Mouse (Mus musculus) forebrain, embryonic 15.5 days (tissue): ENCODE results near the gene Zmiz2. TPM values are rescaled to one million over a fixed set of nuclear protein-coding genes. Genes with fewer than 3 reads are reported as not detected.
A peak's percentile ranks its signal among the peaks of the same experiment; 100 is the strongest.
"Not testable (repeated sequence)": the region's sequence is repeated elsewhere in the genome, so short reads cannot be mapped to it uniquely, and the experiment has no call there.

Source experiments
- ATAC-seq: fragments of 200-750 bp; cut with Nextera tagmentation; replicated peaks from 2 replicates; pipeline ENCODE4 v1.8.0; 2017; ENCODE audit warnings: mild to moderate bottlenecking, moderate TSS enrichment, moderate library complexity
- H3K27ac ChIP-seq: fragments of 300-500 bp; sonication (generic); replicated peaks from 2 replicates; pipeline ENCODE4 v1.5.1; 2015; ENCODE audit warnings: mild to moderate bottlenecking, inconsistent platforms
- H3K27me3 ChIP-seq: fragments of 300-500 bp; sonication (generic); 2 replicates; pipeline ENCODE4 v1.6.1; 2015; ENCODE audit warnings: inconsistent platforms
- H3K36me3 ChIP-seq: fragments of 300-500 bp; sonication (generic); 2 replicates; pipeline ENCODE4 v1.6.1; 2015; ENCODE audit warnings: mild to moderate bottlenecking, inconsistent platforms
- H3K4me1 ChIP-seq: fragments of 300-500 bp; sonication (generic); 2 replicates; pipeline ENCODE4 v1.6.1; 2015; ENCODE audit warnings: inconsistent platforms
- H3K4me2 ChIP-seq: fragments of 300-500 bp; sonication (generic); replicated peaks from 2 replicates; pipeline ENCODE4 v1.6.1; 2015; ENCODE audit warnings: mild to moderate bottlenecking, inconsistent platforms
- H3K4me3 ChIP-seq: fragments of 300-500 bp; sonication (generic); 2 replicates; pipeline ENCODE4 v1.5.1; 2015; ENCODE audit warnings: mild to moderate bottlenecking, inconsistent platforms
- H3K9ac ChIP-seq: fragments of 300-500 bp; sonication (generic); replicated peaks from 2 replicates; pipeline ENCODE4 v1.6.1; 2015; ENCODE audit warnings: mild to moderate bottlenecking, inconsistent platforms
- H3K9me3 ChIP-seq: fragments of 300-500 bp; sonication (generic); 2 replicates; pipeline ENCODE4 v1.6.1; 2016; ENCODE audit warnings: inconsistent platforms
- WGBS: fragments of 180-500 bp; shearing (Covaris S2); methylation state at CpG from one replicate; pipeline ENCODE4 v1.1.7; 2015; ENCODE audit warnings: mixed read lengths; 5-methylcytosine and 5-hydroxymethylcytosine counted together
- microRNA-seq: library from miRNA; unstranded; fragments of <30 nt; microRNA quantifications from one replicate; pipeline ENCODE4, GENCODE M21; 2016
- polyA plus RNA-seq: library from polyadenylated mRNA; unstranded; fragments of >200 nt; fragmentation: Nextera tagmentation; extraction: Ambion mirVana; gene quantifications from 2 replicates; pipeline ENCODE4 v1.2.1, GENCODE M21; 2015

Gene Zmiz2
- polyA plus RNA-seq, 1 experiment from 2014 or later: 38.7 TPM

GRCm38 (mm10) chr11:6442566-6442965 is 53.7 kb downstream of the Zmiz2 start:
- H3K4me1 ChIP-seq: peaks cover 17% of the 10 kb centered on the region
- H3K4me2 ChIP-seq: no peak overlapping the region
- H3K4me3 ChIP-seq: no peak overlapping the region
- H3K27ac ChIP-seq: no peak overlapping the region
- no peaks in the 10 kb centered on the region for H3K27me3 ChIP-seq
- WGBS: 97% methylated on average over 4 of the region's 4 CpGs
- peaks cover 10% of the 10 kb centered on the region for H3K36me3 ChIP-seq
- H3K9me3 ChIP-seq: no peaks in the 10 kb centered on the region
- ATAC-seq: no peak
- no peak overlapping the region for H3K9ac ChIP-seq

- no peak for ATAC-seq
- H3K9ac ChIP-seq: peak overlapping the region; percentile 93
- H3K36me3 ChIP-seq: peaks cover 5% of the 10 kb centered on the region; the same call in 1 of the 2 replicates
- peaks cover 17% of the 10 kb centered on the region for H3K4me1 ChIP-seq
- H3K4me2 ChIP-seq: peak overlapping the region; percentile 62
- H3K27ac ChIP-seq: no peak overlapping the region
- 45% methylated on average over 4 of the region's 4 CpGs for WGBS
- no peaks in the 10 kb centered on the region for H3K27me3 ChIP-seq
- peak overlapping the region; percentile 97 for H3K4me3 ChIP-seq
- H3K9me3 ChIP-seq: no peaks in the 10 kb centered on the region
These were observed 54.2 kb downstream of the Zmiz2 start for GRCm38 (mm10) chr11:6443102-6443501.

GRCm38 (mm10) chr11:6443727-6444076 is 54.8 kb downstream of the Zmiz2 start:
- Histone ChIP-seq H3K4me1 (peaks cover 17% of the 10 kb centered on the region), H3K4me2 (peak overlapping the region; percentile 62), H3K27ac (peak overlapping the region; percentile 96), H3K9me3 (no peaks in the 10 kb centered on the region), H3K9ac (peak overlapping the region; percentile 93), H3K36me3 (peaks cover 4% of the 10 kb centered on the region; the same call in 1 of the 2 replicates), H3K27me3 (no peaks in the 10 kb centered on the region), H3K4me3 (peak overlapping the region; percentile 97)
- WGBS: under 1% methylated on average over 10 of the region's 10 CpGs
- ATAC-seq: no peak

- Histone ChIP-seq H3K27me3 (no peaks in the 10 kb centered on the region), H3K27ac (peak within 1 kb of the TSS; percentile 96), H3K4me2 (peak within 1 kb of the TSS; percentile 62), H3K9ac (peak within 1 kb of the TSS; percentile 93), H3K4me1 (peaks cover 17% of the 10 kb centered on the region), H3K36me3 (peaks cover 2% of the 10 kb centered on the region; the same call in 1 of the 2 replicates), H3K4me3 (peak within 1 kb of the TSS; percentile 97), H3K9me3 (no peaks in the 10 kb centered on the region)
- WGBS: under 1% methylated on average over 80 of the region's 80 CpGs
- peak; percentile 100 for ATAC-seq
These were observed 55.4 kb downstream of the Zmiz2 start, which contains the start of gene H2afv for GRCm38 (mm10) chr11:6444077-6444853. Gene H2afv, minus strand, starts transcription at chr11:6444443.

- no peak overlapping the region for H3K4me2 ChIP-seq
- H3K9me3 ChIP-seq: no peaks in the 10 kb centered on the region
- no peak overlapping the region for H3K4me3 ChIP-seq
- H3K27me3 ChIP-seq: no peaks in the 10 kb centered on the region
- WGBS: 82% methylated on average over 4 of the region's 4 CpGs
- peaks cover under 1% of the 10 kb centered on the region; the same call in 1 of the 2 replicates for H3K36me3 ChIP-seq
- no peak overlapping the region for H3K9ac ChIP-seq
- no peak for ATAC-seq
- H3K27ac ChIP-seq: no peak overlapping the region
- peaks cover 17% of the 10 kb centered on the region for H3K4me1 ChIP-seq
These were observed 56.6 kb downstream of the Zmiz2 start for GRCm38 (mm10) chr11:6445441-6445840.

GRCm38 (mm10) chr11:6445951-6446350 is 57.1 kb downstream of the Zmiz2 start:
- Histone ChIP-seq H3K9ac (no peak overlapping the region), H3K9me3 (no peaks in the 10 kb centered on the region), H3K4me1 (peaks cover 17% of the 10 kb centered on the region), H3K36me3 (no peaks in the 10 kb centered on the region; the same call in 1 of the 2 replicates), H3K4me2 (no peak overlapping the region), H3K4me3 (no peak overlapping the region), H3K27ac (no peak overlapping the region), H3K27me3 (no peaks in the 10 kb centered on the region)
- ATAC-seq: no peak
- WGBS: 91% methylated on average over 7 of the region's 7 CpGs

- 87% methylated on average over 4 of the region's 4 CpGs for WGBS
- Histone ChIP-seq H3K9ac (no peak overlapping the region), H3K27ac (no peak overlapping the region), H3K4me2 (no peak overlapping the region), H3K9me3 (no peaks in the 10 kb centered on the region), H3K4me3 (no peak overlapping the region), H3K36me3 (no peaks in the 10 kb centered on the region), H3K4me1 (peaks cover 14% of the 10 kb centered on the region), H3K27me3 (no peaks in the 10 kb centered on the region)
- no peak for ATAC-seq
These were observed 58.6 kb downstream of the Zmiz2 start for GRCm38 (mm10) chr11:6447493-6447892.

GRCm38 (mm10) chr11:6448155-6448554 is 59.3 kb downstream of the Zmiz2 start:
- H3K27ac ChIP-seq, ATAC-seq, H3K4me2 ChIP-seq, H3K27me3 ChIP-seq, H3K36me3 ChIP-seq, H3K9ac ChIP-seq, H3K9me3 ChIP-seq, H3K4me3 ChIP-seq, H3K4me1 ChIP-seq: not testable (repeated sequence)
- WGBS: 95% methylated on average over 5 of the region's 5 CpGs

Small RNA genes lying within 50 kb of the gene (microRNA-seq; reads per million reads assigned to microRNA genes)
- 3.5 reads per million, percentile 10 among the genes with 10 or more reads in this experiment for gene Mir7651

Other genes with a start within 250 kb of the Zmiz2 start
- 0.52 and 0.82 TPM in 2 replicates for gene A730071L15Rik, start 189.0 kb upstream of the Zmiz2 start, polyA plus RNA-seq
- gene Nudcd3, start 188.7 kb upstream of the Zmiz2 start, polyA plus RNA-seq: 73.3 and 74.4 TPM in 2 replicates
- 0.04 TPM in 1 of 2 replicates, not detected in the other for gene Npc1l1, start 158.9 kb upstream of the Zmiz2 start, polyA plus RNA-seq
- 82.5 and 83.6 TPM in 2 replicates for gene Ddx56, start 121.3 kb upstream of the Zmiz2 start, polyA plus RNA-seq
- 154 and 168 TPM in 2 replicates for gene Tmed4, start 114.2 kb upstream of the Zmiz2 start, polyA plus RNA-seq
- 88.0 and 88.7 TPM in 2 replicates for gene Ogdh, start 97.4 kb upstream of the Zmiz2 start, polyA plus RNA-seq
- 3,682 and 3,685 TPM in 2 replicates for gene Ppia, start 26.4 kb downstream of the Zmiz2 start, polyA plus RNA-seq
- gene H2afv, start 55.4 kb downstream of the Zmiz2 start, polyA plus RNA-seq: 576 and 626 TPM in 2 replicates
- 13.5 and 14.8 TPM in 2 replicates for gene Purb, start 86.8 kb downstream of the Zmiz2 start, polyA plus RNA-seq
- 0.34 and 0.41 TPM in 2 replicates for gene Myo1g, start 131.9 kb downstream of the Zmiz2 start, polyA plus RNA-seq
- gene Ccm2, start 157.8 kb downstream of the Zmiz2 start, polyA plus RNA-seq: 104 and 107 TPM in 2 replicates
- 66.9 and 67.4 TPM in 2 replicates for gene Nacad, start 217.0 kb downstream of the Zmiz2 start, polyA plus RNA-seq
- gene Tbrg4, start 237.0 kb downstream of the Zmiz2 start, polyA plus RNA-seq: 27.5 and 31.5 TPM in 2 replicates
- gene Wap, start 249.6 kb downstream of the Zmiz2 start, polyA plus RNA-seq: not detected in 2 replicates